Mouse (Mus musculus) heart, postnatal 0 days (tissue): ENCODE measurements around the gene Rabepk. TPM values are rescaled to one million over a fixed set of nuclear protein-coding genes. Genes with fewer than 3 reads are reported as not detected.
"Not testable (repeated sequence)": the region's sequence is repeated elsewhere in the genome, so short reads cannot be mapped to it uniquely, and the experiment has no call there.

Source experiments
- ATAC-seq: fragments of 200-750 bp; cut with Nextera tagmentation; 2 replicates; pipeline ENCODE4 v1.8.0; 2017; ENCODE audit warnings: low read depth, moderate number of reproducible peaks, moderate library complexity; ENCODE audit not compliant: insufficient read depth
- DNase-seq: peaks from one replicate; pipeline ENCODE4 v3.0.0-alpha.2; 2016; ENCODE audit warnings: low spot score
- H3K27ac ChIP-seq: fragments of 300-500 bp; sonication (generic); 2 replicates; pipeline ENCODE4 v1.5.1; 2014; ENCODE audit warnings: low read depth, mild to moderate bottlenecking
- H3K27me3 ChIP-seq: fragments of 300-500 bp; sonication (generic); 2 replicates; pipeline ENCODE4 v1.6.1; 2014; ENCODE audit warnings: low read length, mixed read lengths; ENCODE audit not compliant: control insufficient read depth, insufficient read depth
- H3K36me3 ChIP-seq: fragments of 300-500 bp; sonication (generic); replicated peaks from 2 replicates; pipeline ENCODE4 v1.6.1; 2014; ENCODE audit warnings: low read length, mixed read lengths; ENCODE audit not compliant: control insufficient read depth, insufficient read depth
- H3K4me1 ChIP-seq: fragments of 300-500 bp; sonication (generic); 2 replicates; pipeline ENCODE4 v1.6.1; 2014; ENCODE audit warnings: antibody characterized with exemption; ENCODE audit not compliant: control insufficient read depth, insufficient read depth
- H3K4me2 ChIP-seq: fragments of 300-500 bp; sonication (generic); 2 replicates; pipeline ENCODE4 v1.6.1; 2014; ENCODE audit warnings: low read depth, mild to moderate bottlenecking, low read length, moderate library complexity
- H3K4me3 ChIP-seq: fragments of 300-500 bp; sonication (generic); 2 replicates; pipeline ENCODE4 v1.5.1; 2014; ENCODE audit warnings: low read depth, low read length
- H3K9ac ChIP-seq: fragments of 300-500 bp; sonication (generic); replicated peaks from 2 replicates; pipeline ENCODE4 v1.6.1; 2014; ENCODE audit warnings: low read depth, low read length, mixed read lengths
- H3K9me3 ChIP-seq: fragments of 300-500 bp; sonication (generic); replicated peaks from 2 replicates; pipeline ENCODE4 v1.6.1; 2016; ENCODE audit warnings: low read length; ENCODE audit not compliant: control insufficient read depth
- CTCF ChIP-seq: IDR thresholded peaks from 2 replicates; pipeline ENCODE4 v1.5.1; 2016; ENCODE audit warnings: antibody characterized with exemption, control low read depth, low read depth
- EP300 ChIP-seq: IDR thresholded peaks from 2 replicates; pipeline ENCODE4 v1.6.1; 2016; ENCODE audit warnings: antibody characterized with exemption, low read depth
- WGBS: fragments of 180-500 bp; shearing (Covaris S2); extraction: QIAGEN DNeasy Blood & Tissue Kit; methylation state at CpG from one replicate; pipeline ENCODE4 v1.1.7; 2014; 5-methylcytosine and 5-hydroxymethylcytosine counted together
- polyA plus RNA-seq: library from polyadenylated mRNA; unstranded; fragments of >200 nt; fragmentation: Nextera tagmentation; extraction: Ambion mirVana; gene quantifications from 2 replicates; pipeline ENCODE4 v1.2.1, GENCODE M21; 2015
- total RNA-seq: library from RNA; depleted of rRNA; stranded (reverse); fragments of >200 nt; gene quantifications from 2 replicates; pipeline ENCODE4 v1.2.3, GENCODE M21; 2014; ENCODE audit warnings: low replicate concordance

Rabepk gene
- total and polyA plus RNA-seq, 2 experiments from 2014 or later: 22.1 to 31.0 TPM

- Histone ChIP-seq H3K27me3 (no peaks in the 10 kb centered on the region), H3K4me3 (no peak overlapping the region), H3K9me3 (no peaks in the 10 kb centered on the region), H3K9ac (no peak overlapping the region), H3K4me2 (peak overlapping the region; percentile 41), H3K4me1 (peaks cover 26% of the 10 kb centered on the region), H3K27ac (no peak overlapping the region), H3K36me3 (peaks cover 12% of the 10 kb centered on the region; the same call in 1 of the 2 replicates)
- TF ChIP-seq EP300 (no peak), CTCF (no peak)
- ATAC-seq (no peak), DNase-seq (no peak)
- WGBS: 74% methylated on average over 3 of the region's 3 CpGs
Observed at GRCm38 (mm10) chr2:34803746-34804145, 4.0 kb upstream of the Rabepk start.

GRCm38 (mm10) chr2:34802565-34803245 lies 3.0 kb upstream of the Rabepk start:
- H3K27me3 ChIP-seq, H3K9me3 ChIP-seq: not testable (repeated sequence)
- DNase-seq (peak; percentile 31), ATAC-seq (peak; percentile 64)
- Histone ChIP-seq H3K4me3 (peak overlapping the region; percentile 83), H3K27ac (peak overlapping the region; percentile 98), H3K9ac (peak overlapping the region; percentile 83), H3K4me2 (peak overlapping the region; percentile 76), H3K36me3 (peaks cover 11% of the 10 kb centered on the region; the same call in 1 of the 2 replicates), H3K4me1 (peaks cover 26% of the 10 kb centered on the region)
- 2% methylated on average over 22 of the region's 32 CpGs for WGBS

- peak overlapping the region; percentile 98 for H3K27ac ChIP-seq
Observed at GRCm38 (mm10) chr2:34801516-34802482, 2.1 kb upstream of the Rabepk start.

GRCm38 (mm10) chr2:34800371-34800770 lies 659 bp upstream of the Rabepk start:
- no peak overlapping the region for H3K9ac ChIP-seq

More at GRCm38 (mm10) chr2:34801516-34802482, 2.1 kb upstream of the Rabepk start:
- 5% methylated on average over 39 of the region's 39 CpGs for WGBS
- Histone ChIP-seq H3K9me3 (no peaks in the 10 kb centered on the region), H3K27me3 (no peaks in the 10 kb centered on the region), H3K4me2 (peak overlapping the region; percentile 76), H3K9ac (peak overlapping the region; percentile 83), H3K4me1 (peaks cover 26% of the 10 kb centered on the region), H3K4me3 (peak overlapping the region; percentile 83), H3K36me3 (0 out of 2 replicates have a peak, but pooled peaks cover 11% of the 10 kb centered on the region)
- ATAC-seq (peak; percentile 98), DNase-seq (peak; percentile 99)
- TF ChIP-seq EP300 (0 out of 2 replicates have a peak, but pooled peaks have one; percentile 35), CTCF (no peak)

GRCm38 (mm10) chr2:34795426-34795825 lies 4.3 kb downstream of the Rabepk start:
- ATAC-seq: no peak
- 81% methylated on average over 7 of the region's 7 CpGs for WGBS
- H3K4me3 ChIP-seq: no peak overlapping the region

More at GRCm38 (mm10) chr2:34800371-34800770, 659 bp upstream of the Rabepk start:
- Histone ChIP-seq H3K27ac (peak overlapping the region; percentile 77), H3K9me3 (no peaks in the 10 kb centered on the region), H3K36me3 (peaks cover 9% of the 10 kb centered on the region; the same call in 1 of the 2 replicates), H3K4me2 (peak overlapping the region; percentile 98; the same call in 1 of the 2 replicates), H3K4me3 (0 out of 2 replicates have a peak overlapping the region, but pooled peaks have one; percentile 78), H3K4me1 (peaks cover 26% of the 10 kb centered on the region), H3K27me3 (no peaks in the 10 kb centered on the region)
- no peak for ATAC-seq
- no peak for TF ChIP-seq CTCF
- no peak for TF ChIP-seq EP300
- 63% methylated on average over 7 of the region's 7 CpGs for WGBS
- no peak for DNase-seq

More at GRCm38 (mm10) chr2:34795426-34795825, 4.3 kb downstream of the Rabepk start:
- H3K9me3 ChIP-seq: no peaks in the 10 kb centered on the region
- DNase-seq: no peak
- peaks cover 32% of the 10 kb centered on the region for H3K36me3 ChIP-seq
- H3K9ac ChIP-seq: no peak overlapping the region
- H3K27me3 ChIP-seq: no peaks in the 10 kb centered on the region
- no peak overlapping the region for H3K27ac ChIP-seq
- TF ChIP-seq EP300: no peak
- TF ChIP-seq CTCF: no peak
- H3K4me2 ChIP-seq: no peak overlapping the region
- H3K4me1 ChIP-seq: peaks cover 9% of the 10 kb centered on the region; the same call in 1 of the 2 replicates
